Mouse (Mus musculus) heart, postnatal 4 days (tissue): Measurements from ENCODE around the gene Immt. TPM values are rescaled to one million over a fixed set of nuclear protein-coding genes. Genes with fewer than 3 reads are reported as not detected.
A peak's percentile ranks its signal among the peaks of the same experiment; 100 is the strongest.

ENCODE experiments used
- DNase-seq: peaks from one replicate; pipeline ENCODE4 v3.0.0; 2021
- total RNA-seq, 2 experiments: library from RNA; stranded (reverse); gene quantifications; 2 replicates each; pipeline ENCODE4 v1.2.3; 2021

Gene Immt
- 100 to 1,000 TPM; 474 to 477 TPM for total RNA-seq

DNA sequence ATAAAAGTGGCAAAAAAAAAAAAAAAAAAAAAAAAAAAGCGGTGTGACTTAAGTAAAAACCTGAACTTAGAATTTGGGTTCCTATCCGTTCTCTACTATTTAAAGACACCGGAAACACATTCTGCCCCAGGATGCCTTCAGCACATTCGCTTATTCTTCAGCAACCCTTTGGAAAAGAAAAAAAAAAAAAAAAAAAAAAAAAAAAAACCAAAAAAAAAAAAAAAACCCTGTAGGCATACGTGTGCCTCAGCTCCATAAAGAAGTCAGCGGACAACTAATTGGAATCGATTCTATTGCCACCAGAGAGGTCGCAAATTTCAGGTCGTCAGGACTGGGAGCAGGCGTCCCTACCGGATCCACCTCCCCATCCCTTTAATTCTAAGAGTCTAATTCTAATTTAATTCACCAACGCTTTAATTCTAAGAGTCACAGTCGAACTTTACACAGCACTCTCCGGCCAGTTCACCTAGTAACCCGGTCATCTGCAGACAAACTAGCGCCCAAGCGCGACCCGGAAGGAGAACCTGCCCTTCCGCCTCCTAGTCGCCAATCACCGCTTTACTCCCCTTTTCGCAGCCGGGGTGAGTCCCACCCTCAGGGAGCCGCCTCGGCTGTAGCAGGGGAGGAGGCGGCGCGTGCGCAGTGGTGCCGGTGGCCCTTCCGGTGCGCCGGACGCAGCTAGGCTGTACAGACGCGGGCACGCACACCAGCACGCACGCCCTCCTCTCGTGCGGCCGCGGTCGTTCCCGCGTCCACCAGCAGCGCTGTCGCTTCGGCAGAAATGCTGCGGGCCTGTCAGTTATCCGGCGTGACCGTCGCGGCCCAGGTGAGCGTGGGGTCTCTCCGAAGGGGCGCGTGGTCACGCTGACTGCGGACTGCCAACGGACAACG is at the start of gene Immt:
Gene Immt (plus strand): TSS at position 642 of the 891 bp plus-strand sequence.
- DNase-seq, result peak; percentile 98

DNA sequence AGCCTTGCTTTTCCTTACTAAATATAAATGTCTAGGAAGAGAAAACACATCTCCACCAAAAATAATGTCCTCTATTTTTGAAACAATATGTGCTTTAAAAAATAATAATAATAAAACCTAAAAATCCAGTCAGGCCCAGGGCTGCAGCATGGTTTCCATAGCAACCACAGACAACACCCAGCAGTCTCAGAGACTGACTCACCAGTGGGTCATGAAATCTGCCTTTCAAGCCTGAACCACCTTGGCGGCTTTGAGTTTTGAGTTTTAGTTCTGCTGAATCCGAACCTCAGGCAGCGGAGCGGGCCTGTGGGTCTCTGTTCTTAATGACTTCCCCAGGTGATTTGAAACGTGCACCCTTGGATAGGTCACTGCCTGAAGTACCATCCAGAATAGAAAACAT is 48.0 kb upstream of the Immt start:
- DNase-seq, result no peak

DNA sequence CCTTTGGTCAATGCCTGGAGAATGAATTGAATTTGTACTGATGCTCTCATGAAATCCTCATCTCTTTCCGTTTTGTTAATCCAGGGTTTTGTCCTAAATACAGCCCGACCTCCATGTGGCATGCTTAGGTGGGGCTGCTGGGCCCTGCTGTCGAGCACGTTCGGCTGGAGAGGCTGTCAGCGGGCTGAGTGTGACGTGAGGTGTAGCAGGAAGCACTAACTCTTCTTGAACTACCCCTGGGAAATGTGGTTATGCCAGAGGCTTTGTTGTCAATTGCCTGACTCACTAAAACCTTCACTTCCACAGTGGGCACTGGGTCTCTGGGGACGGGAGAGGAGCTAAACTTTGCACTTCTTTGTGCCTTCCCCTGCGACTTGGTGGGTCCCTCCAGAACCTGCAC is 42.8 kb upstream of the Immt start:
- no peak for DNase-seq

DNA sequence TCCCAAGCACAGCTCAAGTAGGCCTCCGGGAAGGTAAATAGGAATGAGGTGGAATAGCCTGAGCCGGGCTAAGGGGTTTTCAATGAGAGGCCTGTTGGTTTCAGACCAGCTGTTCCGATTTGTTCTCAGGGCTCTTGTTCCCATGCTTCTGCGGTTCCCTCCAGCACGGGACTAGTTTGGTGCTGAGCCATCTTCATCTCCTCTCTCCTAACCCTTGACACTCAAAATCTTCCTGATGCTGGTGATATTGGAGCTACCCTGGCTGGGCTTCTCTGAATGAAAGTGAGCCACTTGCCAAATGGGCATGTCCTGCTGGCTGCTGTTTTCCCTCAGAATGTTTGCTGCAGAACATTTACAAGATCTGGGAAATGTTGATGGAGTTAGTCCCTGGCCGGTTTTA is 39.4 kb upstream of the Immt start:
- no peak for DNase-seq

DNA sequence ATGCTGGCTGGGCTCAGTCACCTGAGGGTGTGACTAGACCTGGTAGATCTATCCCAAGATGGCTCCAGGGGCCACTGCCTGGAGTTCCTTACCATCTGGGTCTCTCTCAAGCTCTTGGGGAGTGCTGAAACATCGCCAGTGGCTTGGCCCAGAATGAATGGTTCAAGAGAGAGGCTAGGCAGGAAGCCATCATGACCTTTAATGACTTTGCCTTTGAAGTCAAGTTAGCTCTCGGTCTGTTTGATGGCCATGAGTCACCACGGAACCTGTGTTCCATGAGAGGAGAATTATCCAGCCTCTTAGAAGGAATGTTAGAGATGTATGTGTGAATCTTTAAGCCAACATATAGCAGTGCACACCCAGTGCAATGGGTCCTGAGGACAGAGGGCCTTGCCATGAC is 31.7 kb upstream of the Immt start:
- DNase-seq, result no peak

DNA sequence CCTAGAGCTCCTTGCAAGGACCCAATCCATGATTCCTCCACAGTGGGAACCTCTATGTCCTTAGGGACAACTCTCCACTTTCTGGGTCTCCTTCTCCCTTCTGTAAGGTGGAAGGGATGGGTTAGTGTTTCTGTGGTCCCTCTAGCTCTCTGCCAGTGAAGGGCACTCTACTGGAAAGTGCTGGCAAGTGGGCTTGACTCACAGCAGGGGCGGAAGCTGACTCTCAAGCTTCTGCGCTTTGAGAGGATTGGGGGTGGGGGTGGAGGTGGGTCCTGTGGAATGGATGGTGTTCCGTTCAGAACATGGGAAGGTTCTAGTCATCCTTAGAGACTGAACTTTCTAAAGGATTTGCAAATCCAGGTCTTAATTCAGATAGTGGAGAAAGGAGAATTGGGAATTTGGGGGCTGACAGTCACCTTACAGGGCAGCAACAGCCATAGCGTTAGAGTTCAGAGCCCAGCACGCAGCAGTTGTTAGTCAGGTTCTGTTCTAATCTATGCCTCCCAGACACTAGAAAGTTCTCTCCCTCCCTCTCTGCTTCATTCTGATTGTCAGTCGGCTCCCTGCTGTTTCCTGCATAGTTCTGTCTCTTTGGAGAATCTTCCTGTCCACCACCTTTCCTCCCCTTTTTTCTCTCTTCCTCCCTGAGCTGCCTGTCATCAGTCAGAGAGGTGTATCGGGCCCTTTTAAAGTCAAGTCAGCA is 30.0 kb upstream of the Immt start:
- no peak for DNase-seq

DNA sequence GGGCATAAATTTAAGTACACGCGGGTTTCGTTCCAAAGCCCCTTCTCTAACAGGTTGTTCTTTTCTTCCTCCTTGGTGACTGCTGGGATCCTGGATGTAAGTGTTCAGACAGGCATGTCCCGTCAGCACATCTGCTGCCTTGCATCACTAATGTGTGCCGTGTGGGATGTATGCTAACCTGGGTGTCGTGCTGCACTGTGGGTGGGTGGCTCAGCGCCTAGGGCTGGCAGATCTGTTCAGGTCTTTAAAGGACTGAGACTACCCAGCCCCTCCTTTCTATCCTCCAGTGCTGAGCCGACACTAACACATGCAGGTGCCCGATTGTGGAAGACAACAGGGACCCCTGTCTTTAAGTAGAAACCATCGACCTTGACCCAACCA is 29.4 kb upstream of the Immt start:
- DNase-seq, result no peak

DNA sequence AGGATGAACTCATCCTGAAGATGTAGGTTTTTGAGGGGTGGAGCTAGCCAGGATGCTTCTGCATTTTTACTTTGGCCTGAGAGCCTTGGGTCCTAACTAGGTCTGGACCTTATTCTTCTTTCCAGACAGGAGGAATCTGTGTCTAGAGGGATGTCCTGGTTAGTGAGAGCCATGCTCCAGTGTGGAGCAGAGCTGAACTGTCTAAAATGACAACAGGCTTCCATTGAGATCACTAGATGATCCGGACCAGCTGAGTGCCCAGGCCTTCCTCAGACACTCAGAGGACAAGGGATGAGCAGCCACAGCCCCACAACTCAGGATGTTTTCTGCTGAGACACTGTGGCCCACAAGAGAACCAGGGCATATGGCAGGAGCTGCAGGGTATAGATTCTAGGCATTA is 27.5 kb upstream of the Immt start:
- no peak for DNase-seq

DNA sequence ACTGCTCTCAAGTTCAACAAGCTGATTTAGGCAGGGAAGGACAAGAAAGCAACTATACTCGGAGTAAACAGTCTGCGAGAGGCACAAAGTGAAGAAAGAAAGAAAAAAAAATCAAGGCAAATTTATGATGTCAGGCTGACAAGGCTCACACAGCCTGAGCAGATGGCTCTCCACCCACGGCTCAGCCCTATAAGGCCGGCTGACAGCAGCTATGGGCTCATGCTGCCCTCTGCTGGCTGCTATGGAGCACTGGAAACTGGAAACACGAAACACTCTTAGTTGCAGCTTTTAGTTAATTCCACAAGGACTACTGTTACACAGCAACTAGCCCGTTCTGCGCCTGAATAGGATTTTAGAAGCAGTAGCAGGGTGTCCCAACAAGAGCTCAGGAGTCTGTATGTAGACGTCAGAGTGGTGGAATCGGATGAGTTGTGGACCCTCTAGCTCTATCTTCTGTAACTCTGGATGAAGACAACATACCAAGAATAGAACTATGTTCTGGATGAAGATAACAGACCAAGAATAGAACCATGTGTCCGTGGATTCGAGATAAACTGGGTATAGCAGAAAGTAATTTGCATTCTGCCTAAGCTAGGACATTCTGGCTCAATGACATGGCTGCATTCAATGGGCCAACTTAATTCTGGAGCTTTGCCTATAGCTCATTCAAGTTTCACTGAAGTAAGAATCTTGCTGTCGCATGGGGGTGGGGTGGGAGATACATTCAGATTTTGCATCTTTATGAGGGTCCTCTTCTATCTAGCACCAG is 26.9 kb upstream of the Immt start:
- peak; percentile 75 for DNase-seq

DNA sequence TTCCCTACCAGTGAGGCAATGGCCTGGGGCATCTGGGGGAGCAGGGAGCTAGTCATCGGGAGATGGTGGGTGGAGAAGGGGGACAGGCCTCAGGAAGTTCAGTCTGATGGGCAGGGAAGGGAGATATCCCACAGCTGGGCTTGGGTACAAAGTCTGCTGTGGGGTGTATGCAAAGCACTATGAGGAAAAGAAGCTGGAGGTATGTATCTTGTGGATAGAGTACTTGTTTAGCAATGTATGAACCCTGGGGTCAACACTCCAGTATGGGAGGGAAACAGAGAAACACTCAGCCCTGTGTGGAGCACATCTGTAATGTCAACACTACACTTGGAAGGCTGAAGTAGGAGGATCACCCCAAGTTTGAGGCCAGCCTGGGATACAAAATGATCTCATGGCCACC is 24.4 kb upstream of the Immt start:
- DNase-seq, result no peak

DNA sequence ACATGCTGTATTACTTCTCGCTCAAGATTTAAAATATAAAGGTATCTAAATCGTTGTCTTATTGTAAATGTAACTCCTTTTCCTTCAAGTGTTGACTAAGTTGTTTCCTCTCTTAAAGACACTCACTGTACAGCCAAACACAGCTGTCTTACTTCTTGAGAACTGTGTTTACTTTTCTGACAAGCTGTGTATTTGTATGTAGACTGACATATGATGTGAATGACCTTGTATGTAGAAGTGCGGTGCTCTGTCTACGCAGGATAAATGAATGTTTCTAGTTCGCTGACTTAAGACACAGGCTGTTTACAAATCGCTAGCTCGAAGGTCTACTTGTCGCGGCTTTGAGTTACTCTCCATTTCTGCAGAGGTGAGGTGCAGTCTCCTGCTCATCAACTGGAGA is 21.2 kb upstream of the Immt start:
- DNase-seq, result no peak

DNA sequence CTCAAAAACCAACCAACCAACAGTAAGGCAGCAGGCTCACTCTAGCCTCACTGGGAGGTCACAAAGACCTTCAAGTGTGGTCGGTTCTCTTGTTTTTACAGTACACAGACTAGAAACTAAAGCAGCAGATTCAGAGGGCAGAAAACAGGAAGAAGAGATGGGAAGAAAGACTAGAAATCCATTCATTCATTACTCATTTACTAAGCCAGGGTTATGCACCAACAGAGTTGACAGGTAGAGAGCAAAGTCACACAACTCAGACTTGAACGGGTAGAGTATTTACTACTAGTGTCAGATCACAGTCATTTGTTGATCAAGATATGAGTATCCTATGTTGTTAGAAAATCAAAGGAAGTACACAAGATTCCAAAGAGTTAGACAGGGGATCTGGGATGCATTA is 18.3 kb upstream of the Immt start:
- no peak for DNase-seq

DNA sequence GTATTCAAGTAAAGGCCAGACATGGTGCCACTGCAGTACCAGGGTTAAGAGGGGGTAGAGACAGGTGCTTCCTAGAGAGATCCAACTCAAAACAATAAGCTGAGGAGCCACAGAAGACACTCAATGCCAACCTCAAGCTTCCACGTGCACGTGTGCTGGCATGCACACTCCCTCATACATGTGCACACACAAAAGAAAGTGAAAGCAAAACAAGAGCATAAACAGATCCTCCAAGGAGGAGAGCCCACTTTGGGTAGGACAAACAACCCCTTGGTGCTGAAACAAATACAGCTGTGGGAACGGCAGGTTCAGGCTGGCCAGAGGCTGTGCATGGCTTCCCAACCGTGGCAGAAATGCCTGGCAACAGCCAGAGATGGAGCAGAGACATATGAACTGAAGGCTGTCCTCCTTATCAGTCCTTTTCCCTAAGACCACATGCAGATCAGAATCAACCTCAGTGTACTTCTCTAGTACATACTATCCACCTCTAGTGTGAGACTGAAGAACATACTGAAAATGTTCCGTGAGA is 11.3 kb upstream of the Immt start:
- no peak for DNase-seq

DNA sequence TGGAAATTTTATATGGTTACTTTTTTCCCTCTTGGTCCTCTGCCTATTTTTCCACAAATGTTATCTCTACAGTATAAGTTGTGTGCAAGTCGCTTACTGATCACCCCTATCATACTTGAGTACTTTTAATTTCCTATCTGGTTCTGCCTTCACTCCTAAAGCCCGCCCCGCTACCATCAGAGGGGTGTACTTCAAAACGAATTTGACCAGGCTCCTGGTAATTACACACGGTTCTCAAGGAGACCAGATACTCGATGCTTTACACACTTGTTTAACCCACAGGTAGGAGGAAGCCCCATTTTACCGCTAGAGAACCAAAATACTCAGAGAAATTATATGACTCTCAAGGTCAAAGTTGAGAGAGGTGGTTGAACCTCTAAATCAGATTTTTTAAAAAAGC is 8.0 kb upstream of the Immt start:
- no peak for DNase-seq

DNA sequence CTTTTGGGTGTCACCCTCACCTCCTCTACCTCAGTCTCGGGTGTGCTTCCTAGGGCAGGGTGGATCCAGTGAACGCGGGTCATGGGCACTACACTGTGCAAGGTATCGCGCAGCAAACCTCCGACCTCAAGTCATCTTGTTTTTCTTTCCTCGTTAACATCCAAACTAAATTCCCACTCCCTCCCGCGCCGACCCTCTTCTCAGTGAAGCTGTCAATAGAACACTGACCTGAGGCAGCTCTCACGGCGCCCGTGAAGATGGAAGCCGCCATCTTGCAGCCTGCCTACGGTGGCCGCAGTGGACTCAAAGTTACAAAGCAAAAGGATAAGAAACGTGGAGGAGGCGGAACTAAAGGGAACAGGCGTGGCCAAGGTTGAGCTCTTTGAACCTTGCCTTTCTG is 7.6 kb upstream of the Immt start:
- DNase-seq, result peak; percentile 89

DNA sequence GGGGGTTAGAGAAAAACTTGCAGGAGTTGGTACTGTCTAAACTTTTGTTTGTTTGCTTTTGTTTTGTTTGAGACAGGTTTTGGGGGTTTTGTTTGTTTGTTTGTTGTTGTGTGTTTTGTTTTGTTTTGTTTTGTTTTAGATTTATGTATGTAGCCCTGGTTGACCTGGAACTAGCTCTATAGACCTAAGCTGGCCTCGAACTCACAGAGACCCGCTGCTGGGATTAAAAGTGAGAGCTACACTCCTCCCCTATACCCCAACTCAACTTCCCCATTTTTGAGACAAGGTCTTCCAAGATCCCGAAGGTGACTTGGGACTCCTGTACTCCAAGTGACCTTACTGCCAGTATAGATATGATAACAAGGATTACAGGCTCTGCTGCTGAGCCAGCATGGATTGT is 7.2 kb upstream of the Immt start:
- DNase-seq, result no peak

DNA sequence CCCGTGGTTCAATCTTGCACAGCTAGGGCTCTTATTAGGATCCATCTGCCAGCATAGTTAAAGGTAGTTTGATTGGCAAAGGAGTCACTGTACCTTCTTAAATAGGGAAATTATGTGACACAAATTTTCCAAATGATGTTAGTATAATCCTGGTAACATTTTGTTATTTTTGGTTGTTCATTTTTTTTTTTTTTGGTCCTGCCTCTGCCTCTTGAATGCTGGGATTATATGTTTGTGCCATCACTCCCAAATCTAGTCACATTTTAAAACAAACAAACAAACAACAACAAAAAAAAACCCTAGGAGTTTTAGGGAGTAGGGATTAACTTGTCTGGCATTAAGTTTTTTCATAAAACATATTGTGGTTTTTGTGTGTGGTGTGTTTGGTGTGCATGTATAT is 4.3 kb upstream of the Immt start, which contains the start of gene Mrpl35:
Gene Mrpl35 (minus strand): TSS at position 101 of the 400 bp plus-strand sequence.
- DNase-seq, result no peak

DNA sequence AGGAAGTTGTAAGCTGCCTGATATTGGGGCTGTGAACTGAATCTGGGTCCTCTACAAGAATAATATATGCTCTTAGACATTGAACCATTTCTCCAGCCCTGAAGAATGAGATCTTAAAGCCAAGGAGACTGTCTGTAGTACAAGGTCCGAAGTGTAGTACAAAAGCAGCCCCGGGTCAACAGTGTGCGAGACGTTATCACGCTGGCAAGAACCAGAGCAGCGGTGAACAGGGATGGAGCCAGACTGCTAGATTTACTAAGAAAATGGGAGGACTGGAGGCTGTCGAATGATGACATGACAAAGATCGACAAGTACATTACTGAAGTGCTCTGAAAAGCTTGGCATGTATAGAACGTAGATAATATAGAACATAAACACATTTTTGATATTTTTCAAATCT is 1.4 kb upstream of the Immt start:
- no peak for DNase-seq

DNA sequence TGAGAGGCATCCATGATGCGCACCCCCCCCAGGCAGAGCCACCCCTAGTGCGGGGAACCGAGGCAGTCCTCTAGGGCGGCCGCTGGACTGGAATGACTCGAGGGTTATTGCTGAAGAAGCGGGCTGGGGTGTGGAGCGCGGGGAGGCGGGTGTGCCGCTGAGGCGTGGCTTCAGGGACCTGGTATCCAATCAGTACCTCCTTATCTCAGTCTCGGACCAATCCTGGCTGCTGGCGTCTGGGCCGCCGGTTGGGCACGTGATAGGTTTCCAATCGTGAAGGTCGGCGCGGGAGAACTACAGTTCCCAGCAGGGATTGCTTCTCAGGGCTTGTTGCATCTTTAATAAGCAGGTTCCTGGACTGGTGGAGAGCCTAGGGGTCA is 440 bp downstream of the Immt start:
- peak; percentile 95 for DNase-seq

DNA sequence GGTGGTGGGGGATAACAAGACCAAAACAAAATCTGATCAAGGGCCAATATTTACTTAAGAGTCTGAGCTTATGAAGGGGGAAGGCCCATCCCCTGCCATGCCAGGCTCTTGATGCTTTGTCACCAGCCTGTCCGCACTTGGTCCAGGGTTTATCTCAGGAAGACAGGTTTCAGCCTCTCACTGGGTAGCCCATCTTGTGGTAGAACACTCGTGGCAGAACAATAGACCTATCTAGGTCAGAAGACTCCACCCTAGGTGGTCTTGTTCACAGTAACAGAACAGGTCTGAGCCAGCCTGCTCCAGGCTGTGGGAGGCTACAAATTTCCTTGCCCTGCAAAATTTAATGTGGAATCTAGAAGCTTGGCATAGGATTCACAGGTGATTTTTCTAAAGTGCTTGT is 5.7 kb downstream of the Immt start:
- no peak for DNase-seq

DNA sequence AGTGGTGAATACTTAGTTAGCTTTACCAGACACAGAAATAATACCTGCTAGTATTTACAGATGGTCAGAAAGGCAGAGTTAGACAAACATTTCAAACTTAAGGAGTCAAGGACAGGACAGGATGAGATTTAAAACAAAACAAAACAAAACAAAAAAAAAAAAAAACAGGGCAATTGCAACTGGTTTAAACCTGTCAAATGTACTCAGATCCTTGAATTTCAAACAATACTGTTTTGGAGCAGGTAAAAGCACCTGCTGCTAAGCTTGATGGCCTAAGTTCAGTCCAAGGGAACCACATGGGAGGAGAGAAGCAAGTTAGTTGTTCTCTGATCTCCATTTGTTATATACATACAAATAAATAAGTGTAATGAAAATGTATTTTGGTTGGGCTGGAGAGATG is 8.7 kb downstream of the Immt start:
- no peak for DNase-seq

DNA sequence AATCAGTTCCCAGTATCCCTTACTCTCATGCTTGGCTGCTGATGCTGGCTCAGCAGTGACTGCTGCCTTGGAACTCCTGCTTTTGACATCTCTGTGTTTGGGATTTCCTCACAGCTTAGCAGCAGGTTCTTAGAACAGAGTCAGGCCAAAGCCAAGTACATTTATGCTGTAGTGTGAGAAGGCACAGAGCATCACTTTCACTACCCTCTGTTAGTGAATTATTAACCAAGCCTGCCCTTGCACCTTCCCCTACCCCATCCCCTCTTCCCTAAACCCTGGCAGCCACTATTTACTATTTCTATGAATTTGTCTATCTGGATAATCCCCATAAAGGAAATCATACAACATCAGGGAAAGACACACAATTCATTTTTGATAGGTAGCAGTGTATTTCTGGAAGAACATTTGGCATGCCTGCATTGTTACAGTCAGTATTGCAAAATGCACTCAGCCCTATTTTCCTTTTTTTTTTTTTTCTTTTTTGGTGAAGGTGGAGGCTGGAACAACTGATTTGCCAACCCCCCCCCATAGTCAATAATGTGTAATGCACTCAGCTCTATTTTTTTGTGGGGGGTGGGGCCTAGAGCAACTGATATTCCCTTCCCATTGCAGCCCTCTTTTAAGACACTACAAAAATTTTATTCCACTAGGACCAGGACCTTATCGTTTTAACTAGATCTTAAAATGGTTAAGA is 9.6 kb downstream of the Immt start:
- no peak for DNase-seq
